Mouse (Mus musculus) forebrain, embryonic 11.5 days (tissue): ENCODE results near the gene Srpk1. TPM values are rescaled to one million over a fixed set of nuclear protein-coding genes. Genes with fewer than 3 reads are reported as not detected.

ENCODE experiments used
- ATAC-seq: fragments of 200-750 bp; cut with Nextera tagmentation; replicated peaks from 2 replicates; pipeline ENCODE4 v1.8.0; 2017; ENCODE audit warnings: moderate TSS enrichment; ENCODE audit not compliant: low FRiP score
- DNase-seq: peaks from one replicate; pipeline ENCODE4 v3.0.0-alpha.2; 2017; ENCODE audit warnings: low spot score
- H3K27ac ChIP-seq: fragments of 300-500 bp; sonication (generic); 2 replicates; pipeline ENCODE4 v1.5.1; 2014; ENCODE audit warnings: low read depth, low read length
- H3K27me3 ChIP-seq: fragments of 300-500 bp; sonication (generic); 2 replicates; pipeline ENCODE4 v1.6.1; 2014; ENCODE audit warnings: mild to moderate bottlenecking, low read length, mixed read lengths; ENCODE audit not compliant: control insufficient read depth, insufficient read depth
- H3K36me3 ChIP-seq: fragments of 300-500 bp; sonication (generic); 2 replicates; pipeline ENCODE4 v1.6.1; 2014; ENCODE audit warnings: mild to moderate bottlenecking, low read length, moderate library complexity, mixed read lengths; ENCODE audit not compliant: control insufficient read depth, insufficient read depth
- H3K4me1 ChIP-seq: fragments of 300-500 bp; sonication (generic); replicated peaks from 2 replicates; pipeline ENCODE4 v1.6.1; 2014; ENCODE audit warnings: low read length, mixed read lengths; ENCODE audit not compliant: control insufficient read depth, insufficient read depth
- H3K4me2 ChIP-seq: fragments of 300-500 bp; sonication (generic); 2 replicates; pipeline ENCODE4 v1.6.1; 2014; ENCODE audit warnings: low read depth, mild to moderate bottlenecking, low read length, moderate library complexity, mixed read lengths; ENCODE audit not compliant: severe bottlenecking
- H3K4me3 ChIP-seq: fragments of 300-500 bp; sonication (generic); 2 replicates; pipeline ENCODE4 v1.5.1; 2014; ENCODE audit warnings: low read depth, low read length
- H3K9ac ChIP-seq: fragments of 300-500 bp; sonication (generic); 2 replicates; pipeline ENCODE4 v1.6.1; 2014; ENCODE audit warnings: low read length
- H3K9me3 ChIP-seq: fragments of 300-500 bp; sonication (generic); 2 replicates; pipeline ENCODE4 v1.6.1; 2016; ENCODE audit warnings: low read length, mixed read lengths; ENCODE audit not compliant: control insufficient read depth
- WGBS: fragments of 180-500 bp; shearing (Covaris S2); extraction: QIAGEN DNeasy Blood & Tissue Kit; methylation state at CpG from one replicate; pipeline ENCODE4 v1.1.7; 2014; 5-methylcytosine and 5-hydroxymethylcytosine counted together
- polyA plus RNA-seq: library from polyadenylated mRNA; unstranded; fragments of >200 nt; fragmentation: Nextera tagmentation; extraction: Ambion mirVana; gene quantifications from 2 replicates; pipeline ENCODE4 v1.2.1, GENCODE M21; 2014

Gene Srpk1
- polyA plus RNA-seq, 1 experiment from 2014 or later, result 141 TPM

DNA sequence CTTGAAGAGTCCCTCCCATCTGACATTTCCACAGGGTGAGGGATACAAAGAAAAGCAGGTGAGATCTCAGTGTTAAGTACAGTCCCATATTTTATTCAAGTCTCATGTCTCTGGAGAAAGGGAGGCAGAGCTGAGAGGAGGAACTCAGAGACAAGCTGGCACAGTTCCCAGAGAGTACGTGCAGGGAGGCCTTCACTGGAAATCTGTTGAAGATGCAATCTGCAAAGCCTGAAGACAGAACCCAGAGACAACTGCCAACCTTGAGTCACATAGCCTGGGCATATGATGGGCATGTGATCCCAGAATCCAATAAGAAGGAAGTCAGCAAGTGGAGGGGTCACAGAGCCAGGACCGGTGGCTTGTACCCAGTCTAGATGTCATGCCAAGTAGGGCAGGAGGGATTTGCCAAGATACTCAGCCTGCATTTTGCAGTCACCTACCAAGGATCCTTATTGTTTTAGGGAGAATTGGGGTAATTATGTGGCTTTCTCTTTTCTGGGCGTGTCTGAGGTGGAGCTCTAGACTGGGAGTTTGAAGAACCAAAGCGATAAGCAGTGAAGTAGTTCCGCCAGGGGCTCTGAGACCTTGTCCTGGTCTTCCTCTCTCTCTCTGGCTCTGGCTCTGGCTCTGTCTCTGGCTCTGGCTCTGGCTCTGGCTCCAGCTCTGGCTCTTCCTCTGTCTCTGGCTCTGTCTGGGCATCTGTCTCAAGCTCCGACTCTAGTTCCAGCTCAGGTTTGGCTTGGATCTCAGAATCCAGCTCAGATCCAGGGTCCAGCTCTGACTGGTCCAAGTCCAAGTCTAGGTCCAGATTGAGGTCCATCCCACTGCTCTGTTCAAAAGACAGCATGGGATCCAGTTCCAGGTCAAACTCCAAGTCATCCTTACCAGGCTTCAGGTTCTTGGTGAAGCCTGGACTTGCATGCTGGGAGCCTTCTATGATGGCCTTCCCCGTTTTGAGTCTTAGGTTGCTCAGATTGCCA lies 15.5 kb upstream of the Srpk1 start:
- ATAC-seq (no peak), DNase-seq (no peak)
- Histone ChIP-seq H3K4me3 (no peak overlapping the region), H3K27ac (no peak overlapping the region), H3K4me2 (no peak overlapping the region), H3K9ac (no peak overlapping the region), H3K4me1 (no peaks in the 10 kb centered on the region), H3K9me3 (no peaks in the 10 kb centered on the region), H3K27me3 (no peaks in the 10 kb centered on the region), H3K36me3 (no peaks in the 10 kb centered on the region)
- WGBS, result 95% methylated on average over 7 of the region's 7 CpGs

DNA sequence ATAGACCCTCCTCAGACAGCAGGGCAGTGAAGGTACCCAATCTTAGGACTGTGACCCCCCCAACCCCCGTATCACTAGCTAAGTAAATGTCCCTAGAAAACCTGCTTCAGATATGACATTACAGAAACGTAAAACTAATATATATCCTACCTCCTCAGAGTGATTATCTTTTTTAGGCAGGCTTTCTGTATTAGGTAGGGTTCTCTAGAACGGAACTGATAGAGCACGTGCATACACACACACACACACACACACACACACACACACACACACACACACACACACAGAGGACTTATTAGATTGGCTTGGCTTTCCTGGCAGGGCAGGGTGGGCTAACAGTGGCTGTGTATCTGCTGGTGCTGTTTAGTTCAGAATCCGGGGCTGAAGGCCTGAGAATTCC lies 13.3 kb upstream of the Srpk1 start:
- Histone ChIP-seq H3K27ac (no peak overlapping the region), H3K27me3 (no peaks in the 10 kb centered on the region), H3K36me3 (no peaks in the 10 kb centered on the region), H3K4me1 (no peaks in the 10 kb centered on the region), H3K9ac (no peak overlapping the region), H3K9me3 (no peaks in the 10 kb centered on the region), H3K4me2 (no peak overlapping the region), H3K4me3 (no peak overlapping the region)
- no peak for DNase-seq
- 76% methylated on average over 5 of the region's 5 CpGs for WGBS
- no peak for ATAC-seq

DNA sequence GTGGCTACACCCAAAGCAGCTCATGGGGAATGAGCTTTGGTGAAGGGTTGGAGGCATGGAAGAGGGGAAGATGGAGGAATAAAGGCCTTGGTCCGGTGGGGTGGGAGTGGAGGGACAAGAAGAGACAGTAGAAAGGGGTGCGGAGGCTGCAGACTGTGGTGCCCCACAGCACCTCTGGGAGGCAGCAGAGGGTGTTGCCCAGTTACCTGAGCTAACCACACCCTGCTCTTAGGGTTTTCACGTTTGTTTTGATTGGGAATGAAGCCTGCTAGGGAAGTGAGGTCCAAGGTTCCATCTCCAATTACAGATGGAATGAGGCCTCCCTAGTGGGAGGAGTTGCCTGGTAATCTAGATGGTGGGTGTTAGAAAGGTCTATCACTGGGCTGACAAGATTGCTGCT lies 6.6 kb upstream of the Srpk1 start:
- Histone ChIP-seq H3K9me3 (no peaks in the 10 kb centered on the region), H3K27me3 (no peaks in the 10 kb centered on the region), H3K27ac (no peak overlapping the region), H3K4me1 (no peaks in the 10 kb centered on the region), H3K36me3 (no peaks in the 10 kb centered on the region), H3K4me2 (no peak overlapping the region), H3K9ac (no peak overlapping the region), H3K4me3 (no peak overlapping the region)
- no peak for DNase-seq
- ATAC-seq, result no peak
- WGBS, result 59% methylated on average over 3 of the region's 3 CpGs

DNA sequence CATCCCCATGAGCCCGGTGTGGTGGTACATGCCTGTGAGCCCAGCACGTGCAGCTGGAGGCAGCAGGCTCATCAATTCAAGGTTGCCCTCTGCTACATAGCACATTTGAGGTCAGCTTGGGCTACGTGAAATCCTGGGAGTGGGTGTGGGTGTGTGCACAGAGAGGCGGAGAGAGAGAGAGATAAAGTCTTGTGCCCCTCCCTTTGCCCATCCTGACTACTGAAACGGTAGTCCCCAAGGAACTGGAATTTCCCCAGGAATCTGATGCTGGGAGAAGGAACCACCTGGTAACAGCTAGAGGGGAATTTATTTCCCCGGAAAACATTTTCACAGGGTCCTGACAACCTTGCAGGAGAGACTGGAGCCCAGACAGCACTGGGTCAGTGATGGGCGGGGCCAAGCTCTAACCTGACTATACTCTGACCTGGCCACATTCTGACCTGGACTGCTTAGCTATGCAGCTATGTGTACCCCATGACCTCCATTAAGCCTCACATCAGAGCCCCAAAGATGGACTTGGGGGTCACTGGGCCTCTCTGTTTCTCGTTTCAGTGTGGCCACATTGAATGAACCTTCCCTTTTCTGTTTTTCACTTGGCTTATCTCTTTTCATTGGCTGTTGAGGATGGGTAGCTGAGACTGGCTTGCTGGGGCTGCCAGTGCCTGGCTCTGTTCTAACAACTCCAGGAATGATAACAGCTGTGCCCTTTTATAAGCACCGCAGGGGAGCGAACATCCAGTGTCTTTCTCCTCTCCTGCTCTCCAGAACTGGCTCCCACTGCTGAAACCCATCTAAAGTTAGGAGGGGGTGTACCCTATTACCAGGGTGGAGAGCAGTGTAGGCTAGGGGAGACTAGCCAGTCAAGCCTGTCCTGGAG lies 6.0 kb upstream of the Srpk1 start:
- Histone ChIP-seq H3K36me3 (no peaks in the 10 kb centered on the region), H3K4me2 (no peak overlapping the region), H3K4me3 (no peak overlapping the region), H3K27ac (no peak overlapping the region), H3K27me3 (no peaks in the 10 kb centered on the region), H3K9me3 (no peaks in the 10 kb centered on the region), H3K9ac (no peak overlapping the region), H3K4me1 (no peaks in the 10 kb centered on the region)
- WGBS, result 72% methylated on average over 10 of the region's 10 CpGs
- no peak for ATAC-seq
- no peak for DNase-seq

- 76% methylated on average over 2 of the region's 2 CpGs for WGBS
- H3K36me3 ChIP-seq, result no peaks in the 10 kb centered on the region
- H3K9ac ChIP-seq, result no peak overlapping the region
- no peaks in the 10 kb centered on the region for H3K9me3 ChIP-seq
- no peak for ATAC-seq
- H3K27me3 ChIP-seq, result no peaks in the 10 kb centered on the region
- no peak for DNase-seq
- no peak overlapping the region for H3K27ac ChIP-seq
- no peak overlapping the region for H3K4me3 ChIP-seq
- 0 out of 2 replicates have a peak, but pooled peaks cover 2% of the 10 kb centered on the region for H3K4me1 ChIP-seq
- H3K4me2 ChIP-seq, result no peak overlapping the region
These were observed 4.4 kb upstream of the Srpk1 start for GRCm38 (mm10) chr17:28626937-28627336.

GRCm38 (mm10) chr17:28625327-28625726 lies 2.8 kb upstream of the Srpk1 start:
- H3K27me3 ChIP-seq, result no peaks in the 10 kb centered on the region
- H3K4me3 ChIP-seq, result no peak overlapping the region
- H3K27ac ChIP-seq, result no peak overlapping the region
- H3K4me1 ChIP-seq, result peaks cover 6% of the 10 kb centered on the region
- DNase-seq, result no peak
- ATAC-seq, result no peak
- 94% methylated on average over 15 of the region's 15 CpGs for WGBS
- no peak overlapping the region for H3K4me2 ChIP-seq
- H3K36me3 ChIP-seq, result no peaks in the 10 kb centered on the region
- no peak overlapping the region for H3K9ac ChIP-seq
- no peaks in the 10 kb centered on the region for H3K9me3 ChIP-seq

DNA sequence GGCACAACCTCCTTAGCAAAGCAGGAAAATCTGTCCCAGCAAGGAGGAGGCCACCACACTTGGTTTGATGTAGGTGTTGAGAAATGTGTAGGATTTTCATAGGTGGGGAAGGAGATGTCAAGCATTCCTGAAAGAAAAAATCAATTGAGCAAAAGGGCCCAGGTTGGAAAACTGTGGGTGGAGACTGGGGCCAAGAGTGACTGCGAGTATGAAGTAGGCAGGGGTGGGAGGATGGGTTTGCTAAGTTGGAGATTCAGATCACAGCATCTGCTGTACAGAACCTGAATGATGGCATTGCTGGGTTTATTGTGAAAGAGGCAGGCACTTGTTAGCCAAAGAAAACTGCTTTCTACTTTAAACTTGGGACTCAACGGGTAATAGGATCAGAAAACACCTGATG lies 2.3 kb upstream of the Srpk1 start:
- 87% methylated on average over 2 of the region's 2 CpGs for WGBS
- H3K27ac ChIP-seq, result no peak overlapping the region

GRCm38 (mm10) chr17:28621381-28622299 lies 869 bp downstream of the Srpk1 start:
- Histone ChIP-seq H3K36me3 (peaks cover 5% of the 10 kb centered on the region), H3K9me3 (no peaks in the 10 kb centered on the region), H3K27me3 (no peaks in the 10 kb centered on the region), H3K9ac (peak overlapping the region; percentile 97), H3K4me2 (peak overlapping the region; percentile 91), H3K4me3 (peak overlapping the region; percentile 99), H3K27ac (peak overlapping the region; percentile 81), H3K4me1 (peaks cover 6% of the 10 kb centered on the region)
- WGBS, result under 1% methylated on average over 64 of the region's 78 CpGs
- peak; percentile 74 for ATAC-seq
- DNase-seq, result peak; percentile 82

More for the DNA sequence above, 2.3 kb upstream of the Srpk1 start:
- ATAC-seq (no peak), DNase-seq (no peak)
- Histone ChIP-seq H3K4me3 (no peak overlapping the region), H3K9ac (no peak overlapping the region), H3K36me3 (peaks cover 4% of the 10 kb centered on the region), H3K4me1 (peaks cover 6% of the 10 kb centered on the region), H3K27me3 (no peaks in the 10 kb centered on the region), H3K9me3 (no peaks in the 10 kb centered on the region), H3K4me2 (no peak overlapping the region)
